15 mouse cellular contexts compared by ENCODE assay signal in the genomic region with DNA sequence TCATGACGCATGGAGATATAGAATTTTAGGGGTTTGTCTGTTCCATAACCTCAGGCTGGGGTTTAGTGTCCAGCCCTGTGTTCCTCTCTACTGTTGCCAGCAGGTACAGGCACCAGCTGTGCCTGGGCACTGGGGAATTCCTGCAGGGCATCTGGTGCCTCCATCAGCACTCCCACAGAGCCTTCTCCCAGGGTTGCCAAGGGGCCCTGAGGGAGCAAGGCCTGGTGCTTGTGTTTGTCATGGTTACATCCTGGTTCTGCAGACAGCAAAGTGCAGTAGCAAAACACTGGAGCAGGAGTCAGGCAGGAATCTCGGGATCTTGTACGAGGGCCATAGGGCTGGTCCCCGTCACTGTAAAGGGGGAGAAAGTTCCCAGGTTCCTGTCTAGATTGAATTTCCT. TPM values are rescaled to one million over a fixed set of nuclear protein-coding genes. Genes with fewer than 3 reads are reported as not detected.
DNase-seq lines count a peak whose midpoint lies in the region; ATAC-seq and TF ChIP-seq lines count a peak whose summit lies in the region.
"Had no signal": no experiment of that assay in that cellular context is flagged by ENCODE, and none has a peak within 500 bp of the region (broad histone marks: within the 10 kb centered on the region; RNA-seq: fewer than 3 reads in every experiment).

No protein-coding gene starts in this region.

- H3K27me3 ChIP-seq in embryonic facial prominence, embryonic 12.5 days, result no peaks in the 10 kb centered on the region
- no peaks in the 10 kb centered on the region for H3K27me3 ChIP-seq in neural tube, embryonic 14.5 days (ENCODE audit: control insufficient read depth, insufficient read depth, low read length)
- H3K27me3 ChIP-seq in kidney, embryonic 14.5 days (ENCODE audit: control insufficient read depth, insufficient read depth, low read length), result no peaks in the 10 kb centered on the region
- H3K27me3 ChIP-seq: CH12.LX; forebrain, embryonic 15.5 days; heart, embryonic 13.5 days; kidney, embryonic 15.5 days had no signal

- TF ChIP-seq CTCF in left cerebral cortex, adult 2 months (IDR thresholded peaks at IDR 0.05), result no peak

- ATAC-seq in embryonic facial prominence, embryonic 12.5 days (ENCODE audit: insufficient number of reproducible peaks, insufficient read depth, low FRiP score, low TSS enrichment), result no peak
- ATAC-seq in neural tube, embryonic 14.5 days (ENCODE audit: low read depth), result peak; percentile 13; the same call in 1 of the 2 replicates
- no peak for ATAC-seq in kidney, embryonic 14.5 days (ENCODE audit: low FRiP score, low TSS enrichment)
- ATAC-seq: forebrain, embryonic 15.5 days had no signal

- no peak overlapping the region for H3K9ac ChIP-seq in embryonic facial prominence, embryonic 12.5 days
- no peak overlapping the region for H3K9ac ChIP-seq in neural tube, embryonic 14.5 days (replicated peaks; ENCODE audit: low read depth, low read length)
- H3K9ac ChIP-seq in kidney, embryonic 14.5 days (ENCODE audit: low read depth, low read length), result no peak overlapping the region
- H3K9ac ChIP-seq: forebrain, embryonic 15.5 days; heart, embryonic 13.5 days; kidney, embryonic 15.5 days; lung, embryonic 14.5 days had no signal

- H3K4me2 ChIP-seq in embryonic facial prominence, embryonic 12.5 days (replicated peaks), result no peak overlapping the region
- H3K4me2 ChIP-seq in neural tube, embryonic 14.5 days (ENCODE audit: low read depth, low read length), result no peak overlapping the region
- no peak overlapping the region for H3K4me2 ChIP-seq in kidney, embryonic 14.5 days (replicated peaks; ENCODE audit: low read depth, low read length)
- H3K4me2 ChIP-seq: forebrain, embryonic 15.5 days; heart, embryonic 13.5 days; kidney, embryonic 15.5 days; lung, embryonic 14.5 days had no signal

- H3K4me1 ChIP-seq in embryonic facial prominence, embryonic 12.5 days, result peaks cover 24% of the 10 kb centered on the region
- H3K4me1 ChIP-seq in neural tube, embryonic 14.5 days (ENCODE audit: control insufficient read depth, insufficient read depth, low read length), result peaks cover 31% of the 10 kb centered on the region
- H3K4me1 ChIP-seq in kidney, embryonic 14.5 days (ENCODE audit: control insufficient read depth, insufficient read depth, low read length), result peaks cover 7% of the 10 kb centered on the region

- DNase-seq in adrenal gland, adult 8-10 months, result peak; percentile 21
- DNase-seq in adrenal gland, adult 18-20 months (ENCODE audit: low spot score in 2 of 2), result no peak
- no peak for DNase-seq in left cerebral cortex, adult 2 months (ENCODE audit: extremely low spot score in 1 of 2, low spot score in 2 of 2)
- no peak for DNase-seq in left cerebral cortex, adult 9 months (ENCODE audit: low spot score in 2 of 2)
- DNase-seq in urinary bladder, adult 18-20 months (ENCODE audit: low spot score in 2 of 2), result no peak
- DNase-seq: gastrocnemius, postnatal 14 days; liver; lung, embryonic 14.5 days had no signal

- H3K36me3 ChIP-seq in embryonic facial prominence, embryonic 12.5 days, result no peaks in the 10 kb centered on the region
- H3K36me3 ChIP-seq in neural tube, embryonic 14.5 days (ENCODE audit: control insufficient read depth, insufficient read depth, low read length), result no peaks in the 10 kb centered on the region
- no peaks in the 10 kb centered on the region for H3K36me3 ChIP-seq in kidney, embryonic 14.5 days (ENCODE audit: control insufficient read depth, insufficient read depth, low read length)
- H3K36me3 ChIP-seq: forebrain, embryonic 15.5 days had no signal

- peak overlapping the region; percentile 74 for H3K27ac ChIP-seq in left cerebral cortex, adult 2 months
- H3K27ac ChIP-seq in embryonic facial prominence, embryonic 12.5 days, result 0 out of 2 replicates have a peak overlapping the region, but pooled peaks have one; percentile 46
- peak overlapping the region; percentile 73 for H3K27ac ChIP-seq in neural tube, embryonic 14.5 days (ENCODE audit: low read depth, low read length)
- H3K27ac ChIP-seq in kidney, embryonic 14.5 days (ENCODE audit: low read depth, low read length), result no peak overlapping the region
- H3K27ac ChIP-seq: forebrain, embryonic 15.5 days; heart, embryonic 13.5 days; kidney, embryonic 15.5 days had no signal

- intact Hi-C loops in left cerebral cortex, adult 2 months (cut with DNase I), result no loop called here

- no peaks in the 10 kb centered on the region for H3K9me3 ChIP-seq in embryonic facial prominence, embryonic 12.5 days
- no peaks in the 10 kb centered on the region for H3K9me3 ChIP-seq in neural tube, embryonic 14.5 days (ENCODE audit: control insufficient read depth, low read length)
- no peaks in the 10 kb centered on the region for H3K9me3 ChIP-seq in kidney, embryonic 14.5 days (ENCODE audit: control insufficient read depth, low read length)
- H3K9me3 ChIP-seq: forebrain, embryonic 15.5 days; heart, embryonic 13.5 days; kidney, embryonic 15.5 days had no signal

- WGBS in embryonic facial prominence, embryonic 12.5 days, result 46% methylated on average over 4 of the region's 4 CpGs
- 48% methylated on average over 4 of the region's 4 CpGs for WGBS in neural tube, embryonic 14.5 days
- WGBS in kidney, embryonic 14.5 days, result 88% methylated on average over 4 of the region's 4 CpGs

- H3K4me3 ChIP-seq in left cerebral cortex, adult 2 months, result no peak overlapping the region
- no peak overlapping the region for H3K4me3 ChIP-seq in embryonic facial prominence, embryonic 12.5 days
- H3K4me3 ChIP-seq in neural tube, embryonic 14.5 days (ENCODE audit: low read depth, low read length), result no peak overlapping the region
- no peak overlapping the region for H3K4me3 ChIP-seq in kidney, embryonic 14.5 days (ENCODE audit: low read length)
- H3K4me3 ChIP-seq: forebrain, embryonic 15.5 days; heart, embryonic 13.5 days; kidney, embryonic 15.5 days had no signal

RNA-seq across cellular contexts. Expression of a gene that starts 22.8 kb away (rescaled TPM):
- total RNA-seq in adrenal gland, adult 8-10 months (2022), result 10 to 100 TPM; 13.0 to 20.5 (median 15.2) TPM
- total RNA-seq in adrenal gland, adult 18-20 months (2021), result 10 to 100 TPM; 18.4 to 23.4 TPM
- total RNA-seq in left cerebral cortex, adult 2 months (2021), result 10 to 100 TPM; 81.5 to 95.1 TPM
- 0.94 and 1.3 TPM in 2 replicates for polyA plus RNA-seq in embryonic facial prominence, embryonic 12.5 days (2016; fragmentation: Nextera tagmentation; extraction: Ambion mirVana)
- 1.5 and 2.9 TPM in 2 replicates for polyA plus RNA-seq in neural tube, embryonic 14.5 days (2014; fragmentation: Nextera tagmentation; extraction: Ambion mirVana)
- polyA plus RNA-seq in kidney, embryonic 14.5 days (2014; fragmentation: Nextera tagmentation; extraction: Ambion mirVana), result 0.49 and 0.66 TPM in 2 replicates
